Mouse (Mus musculus): ENCODE results near the gene Gbp9. TPM values are rescaled to one million over a fixed set of nuclear protein-coding genes. Genes with fewer than 3 reads are reported as not detected.
A peak's percentile ranks its signal among the peaks of the same experiment; 100 is the strongest.
"Not testable (repeated sequence)": the region's sequence is repeated elsewhere in the genome, so short reads cannot be mapped to it uniquely, and the experiment has no call there.

Gene Gbp9
- polyA plus RNA-seq, 1 experiment from 2014 or later = 0.63 TPM

- no peak overlapping the region for H3K27ac ChIP-seq
- no peak overlapping the region for H3K4me3 ChIP-seq
- no peaks in the 10 kb centered on the region for H3K9me3 ChIP-seq
- WGBS = 96% methylated on average over 5 of the region's 5 CpGs
- peaks cover 14% of the 10 kb centered on the region for H3K4me1 ChIP-seq
- H3K27me3 ChIP-seq (ENCODE audit: poor library complexity, severe bottlenecking) = no peaks in the 10 kb centered on the region
- H3K36me3 ChIP-seq (replicated peaks) = no peaks in the 10 kb centered on the region
- DNase-seq (ENCODE audit: extremely low spot score, low spot score) = no peak
Observed at GRCm38 (mm10) chr5:105113656-105114055, 25.7 kb downstream of the Gbp9 start.

GRCm38 (mm10) chr5:105110271-105110852 lies 29.0 kb downstream of the Gbp9 start:
- peaks cover 14% of the 10 kb centered on the region for H3K4me1 ChIP-seq
- not testable (repeated sequence) for H3K36me3 ChIP-seq (replicated peaks); H3K4me3 ChIP-seq; H3K9me3 ChIP-seq; DNase-seq (ENCODE audit: extremely low spot score, low spot score); H3K27me3 ChIP-seq (ENCODE audit: poor library complexity, severe bottlenecking); H3K27ac ChIP-seq
- WGBS = 17% methylated on average over 4 of the region's 4 CpGs

GRCm38 (mm10) chr5:105109775-105110174 lies 29.6 kb downstream of the Gbp9 start:
- H3K9me3 ChIP-seq; H3K27me3 ChIP-seq (ENCODE audit: poor library complexity, severe bottlenecking); H3K36me3 ChIP-seq (replicated peaks); H3K4me3 ChIP-seq; DNase-seq (ENCODE audit: extremely low spot score, low spot score): not testable (repeated sequence)
- 52% methylated on average over 1 of the region's 1 CpGs for WGBS
- Histone ChIP-seq H3K4me1 (peaks cover 14% of the 10 kb centered on the region), H3K27ac (peak overlapping the region; percentile 44; the same call in 1 of the 2 replicates)

GRCm38 (mm10) chr5:105105689-105106088 lies 33.6 kb downstream of the Gbp9 start:
- not testable (repeated sequence) for H3K27me3 ChIP-seq (ENCODE audit: poor library complexity, severe bottlenecking); H3K9me3 ChIP-seq; H3K36me3 ChIP-seq (replicated peaks); H3K4me3 ChIP-seq; DNase-seq (ENCODE audit: extremely low spot score, low spot score); H3K27ac ChIP-seq
- 88% methylated on average over 2 of the region's 2 CpGs for WGBS
- peaks cover 11% of the 10 kb centered on the region for H3K4me1 ChIP-seq

GRCm38 (mm10) chr5:105081900-105082299 lies 57.4 kb downstream of the Gbp9 start:
- peaks cover 7% of the 10 kb centered on the region; the same call in 1 of the 2 replicates for H3K9me3 ChIP-seq
- H3K4me3 ChIP-seq = no peak overlapping the region
- no peaks in the 10 kb centered on the region for H3K4me1 ChIP-seq
- no peaks in the 10 kb centered on the region for H3K36me3 ChIP-seq (replicated peaks)
- no peaks in the 10 kb centered on the region for H3K27me3 ChIP-seq (ENCODE audit: poor library complexity, severe bottlenecking)
- DNase-seq (ENCODE audit: extremely low spot score, low spot score) = no peak
- H3K27ac ChIP-seq = no peak overlapping the region

DNA sequence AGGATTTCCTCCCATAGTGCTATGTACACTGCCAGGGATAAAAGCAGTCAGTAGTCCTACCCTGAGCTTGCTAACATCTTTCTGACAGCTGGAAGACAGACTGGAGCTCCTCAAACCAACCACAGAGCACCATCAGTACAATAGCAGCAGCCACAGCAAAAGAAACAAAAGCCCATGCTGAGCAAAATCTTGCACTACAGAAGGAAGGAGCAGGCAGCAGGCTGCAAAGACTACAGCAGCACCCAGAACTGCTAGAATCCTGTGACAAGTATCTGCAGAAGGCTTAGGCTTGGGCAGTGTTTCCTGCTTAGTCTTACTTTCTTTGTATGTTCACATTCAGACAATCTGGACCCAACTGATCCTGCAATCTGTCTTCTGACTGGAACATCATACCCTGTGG lies 71.0 kb downstream of the Gbp9 start:
- not testable (repeated sequence) for H3K9me3 ChIP-seq; H3K4me3 ChIP-seq; H3K4me1 ChIP-seq; H3K27ac ChIP-seq; H3K36me3 ChIP-seq (replicated peaks); DNase-seq (ENCODE audit: extremely low spot score, low spot score); H3K27me3 ChIP-seq (ENCODE audit: poor library complexity, severe bottlenecking)

- WGBS = 86% methylated on average over 2 of the region's 2 CpGs
- not testable (repeated sequence) for H3K27ac ChIP-seq; DNase-seq (ENCODE audit: extremely low spot score, low spot score); H3K4me3 ChIP-seq; H3K36me3 ChIP-seq (replicated peaks); H3K27me3 ChIP-seq (ENCODE audit: poor library complexity, severe bottlenecking); H3K4me1 ChIP-seq; H3K9me3 ChIP-seq
Observed at GRCm38 (mm10) chr5:105064443-105064842, 74.9 kb downstream of the Gbp9 start.

- no peak overlapping the region for H3K27ac ChIP-seq
- no peaks in the 10 kb centered on the region for H3K27me3 ChIP-seq (ENCODE audit: poor library complexity, severe bottlenecking)
- H3K4me1 ChIP-seq = no peaks in the 10 kb centered on the region
- no peak for DNase-seq (ENCODE audit: extremely low spot score, low spot score)
- H3K9me3 ChIP-seq = no peaks in the 10 kb centered on the region
- no peaks in the 10 kb centered on the region for H3K36me3 ChIP-seq (replicated peaks)
- no peak overlapping the region for H3K4me3 ChIP-seq
- WGBS = 72% methylated on average over 1 of the region's 1 CpGs
Observed at GRCm38 (mm10) chr5:105063321-105063720, 76.0 kb downstream of the Gbp9 start.

DNA sequence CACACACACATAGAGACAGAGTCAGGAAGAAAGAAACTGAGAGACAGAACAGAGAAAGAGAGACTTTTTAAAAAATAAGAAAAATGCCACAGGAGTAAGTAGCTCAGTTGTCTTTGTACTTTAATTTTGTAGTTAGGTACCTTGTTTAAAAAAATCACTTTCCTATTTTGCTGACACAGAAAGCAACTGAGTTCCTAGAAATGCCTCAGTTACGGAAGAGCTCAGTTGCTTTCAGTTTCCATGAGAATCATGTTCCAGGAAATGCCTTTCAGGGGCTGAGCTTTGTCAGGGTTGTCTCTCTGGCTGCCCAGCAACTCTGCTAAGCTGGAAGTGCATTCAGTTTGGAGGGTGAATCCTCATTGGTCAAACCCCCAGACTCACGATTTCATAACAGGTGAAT lies 76.9 kb downstream of the Gbp9 start:
- 83% methylated on average over 2 of the region's 2 CpGs for WGBS

GRCm38 (mm10) chr5:105060224-105060623 lies 79.1 kb downstream of the Gbp9 start:
- Histone ChIP-seq H3K36me3 (replicated peaks) (no peaks in the 10 kb centered on the region), H3K9me3 (no peaks in the 10 kb centered on the region), H3K27ac (no peak overlapping the region), H3K27me3 (ENCODE audit: poor library complexity, severe bottlenecking) (no peaks in the 10 kb centered on the region), H3K4me3 (no peak overlapping the region), H3K4me1 (no peaks in the 10 kb centered on the region)
- DNase-seq (ENCODE audit: extremely low spot score, low spot score) = no peak
- 88% methylated on average over 2 of the region's 2 CpGs for WGBS

More for the DNA sequence above, 76.9 kb downstream of the Gbp9 start:
- H3K4me1 ChIP-seq; H3K4me3 ChIP-seq; DNase-seq (ENCODE audit: extremely low spot score, low spot score); H3K9me3 ChIP-seq; H3K27ac ChIP-seq; H3K27me3 ChIP-seq (ENCODE audit: poor library complexity, severe bottlenecking); H3K36me3 ChIP-seq (replicated peaks): not testable (repeated sequence)

GRCm38 (mm10) chr5:105055279-105055678 lies 84.1 kb downstream of the Gbp9 start:
- WGBS = 85% methylated on average over 2 of the region's 2 CpGs
- Histone ChIP-seq H3K27me3 (ENCODE audit: poor library complexity, severe bottlenecking) (no peaks in the 10 kb centered on the region), H3K4me1 (no peaks in the 10 kb centered on the region), H3K27ac (no peak overlapping the region), H3K9me3 (no peaks in the 10 kb centered on the region), H3K36me3 (replicated peaks) (no peaks in the 10 kb centered on the region), H3K4me3 (no peak overlapping the region)
- no peak for DNase-seq (ENCODE audit: extremely low spot score, low spot score)

- not testable (repeated sequence) for H3K4me1 ChIP-seq; DNase-seq (ENCODE audit: extremely low spot score, low spot score); H3K4me3 ChIP-seq; H3K27me3 ChIP-seq (ENCODE audit: poor library complexity, severe bottlenecking); H3K27ac ChIP-seq; H3K9me3 ChIP-seq; H3K36me3 ChIP-seq (replicated peaks)
- WGBS = 96% methylated on average over 1 of the region's 1 CpGs
Observed at GRCm38 (mm10) chr5:105053471-105054169, 85.7 kb downstream of the Gbp9 start.

DNA sequence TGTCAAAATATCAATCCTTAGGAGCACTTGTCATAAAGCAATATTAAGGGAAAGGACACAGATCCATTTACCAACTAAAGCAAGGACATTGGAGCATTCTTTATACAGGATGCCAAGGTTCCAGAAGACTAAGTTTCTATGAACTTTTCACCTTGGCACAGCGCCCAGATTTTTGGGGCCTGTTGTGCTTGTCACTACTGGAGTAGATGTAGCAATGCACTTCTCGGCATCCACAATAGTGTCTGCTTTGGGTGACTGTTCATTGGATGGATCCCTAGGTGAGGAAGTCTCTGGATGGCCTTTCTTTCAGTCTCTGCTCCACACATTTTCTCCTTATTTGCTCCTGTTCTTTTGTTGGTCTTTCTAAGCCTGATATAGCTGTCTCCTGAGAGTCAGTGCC lies 107.0 kb downstream of the Gbp9 start:
- 89% methylated on average over 2 of the region's 2 CpGs for WGBS
- H3K27ac ChIP-seq = no peak overlapping the region
- no peak for DNase-seq (ENCODE audit: extremely low spot score, low spot score)
- no peaks in the 10 kb centered on the region for H3K36me3 ChIP-seq (replicated peaks)
- H3K4me3 ChIP-seq = no peak overlapping the region
- H3K9me3 ChIP-seq = no peaks in the 10 kb centered on the region; the same call in 1 of the 2 replicates
- H3K27me3 ChIP-seq (ENCODE audit: poor library complexity, severe bottlenecking) = no peaks in the 10 kb centered on the region
- no peaks in the 10 kb centered on the region for H3K4me1 ChIP-seq
